Mouse (Mus musculus) liver, adult 2 months (tissue): ENCODE measurements at regions not wholly inside any gene's neighbourhood (a gene's known extent, or its start where the extent isn't known, plus 50 kb on each side); places are given as distances from the start of the nearest gene placed in this dataset.

Experiments
- DNase-seq: peaks from one replicate; pipeline ENCODE4 v3.0.0-alpha.2; 2011; ENCODE audit warnings: low read depth, low spot score; ENCODE audit errors: extremely low read depth
- H3K27ac ChIP-seq: fragments of 200-500 bp; replicated peaks from 2 replicates; pipeline ENCODE4 v1.5.1; 2012; ENCODE audit warnings: low read depth, mild to moderate bottlenecking, control low read depth, inconsistent platforms, low read length; ENCODE audit not compliant: insufficient read depth
- H3K27me3 ChIP-seq: fragments of 200-500 bp; 2 replicates; pipeline ENCODE4 v1.6.1; 2012; ENCODE audit warnings: mild to moderate bottlenecking, moderate library complexity, low read length, inconsistent platforms; ENCODE audit not compliant: control insufficient read depth, insufficient read depth
- H3K36me3 ChIP-seq: fragments of 200-500 bp; 2 replicates; pipeline ENCODE4 v1.6.1; 2012; ENCODE audit warnings: low read length, inconsistent platforms; ENCODE audit not compliant: control insufficient read depth, insufficient read depth
- H3K4me1 ChIP-seq: fragments of 200-500 bp; 2 replicates; pipeline ENCODE4 v1.6.1; 2011; ENCODE audit warnings: low read length; ENCODE audit not compliant: control insufficient read depth, insufficient read depth
- H3K4me3 ChIP-seq: fragments of 200-500 bp; 2 replicates; pipeline ENCODE4 v1.5.1; 2011; ENCODE audit warnings: low read depth, mild to moderate bottlenecking, control low read depth, low read length, moderate library complexity; ENCODE audit not compliant: insufficient read depth
- H3K79me2 ChIP-seq: fragments of 200-500 bp; 2 replicates; pipeline ENCODE4 v1.6.1; 2012; ENCODE audit warnings: inconsistent platforms, mild to moderate bottlenecking, low read length, moderate library complexity; ENCODE audit not compliant: control insufficient read depth, insufficient read depth
- H3K9ac ChIP-seq: fragments of 200-500 bp; 2 replicates; pipeline ENCODE4 v1.6.1; 2012; ENCODE audit warnings: low read depth, mild to moderate bottlenecking, control low read depth, inconsistent platforms, low read length
- CTCF ChIP-seq: fragments of 200-500 bp; IDR thresholded peaks from 2 replicates; pipeline ENCODE4 v1.5.1; 2011; ENCODE audit warnings: low read depth, low read length, control low read depth
- POLR2A ChIP-seq: fragments of 200-500 bp; IDR thresholded peaks from 2 replicates; pipeline ENCODE4 v1.6.1; 2011; ENCODE audit warnings: low read length, control low read depth; ENCODE audit not compliant: insufficient read depth; ENCODE audit errors: extremely low read depth
- WGBS: fragments of 180-500 bp; shearing (Covaris S2); methylation state at CpG from one replicate; pipeline ENCODE4 v1.1.7; 2018; 5-methylcytosine and 5-hydroxymethylcytosine counted together

DNA sequence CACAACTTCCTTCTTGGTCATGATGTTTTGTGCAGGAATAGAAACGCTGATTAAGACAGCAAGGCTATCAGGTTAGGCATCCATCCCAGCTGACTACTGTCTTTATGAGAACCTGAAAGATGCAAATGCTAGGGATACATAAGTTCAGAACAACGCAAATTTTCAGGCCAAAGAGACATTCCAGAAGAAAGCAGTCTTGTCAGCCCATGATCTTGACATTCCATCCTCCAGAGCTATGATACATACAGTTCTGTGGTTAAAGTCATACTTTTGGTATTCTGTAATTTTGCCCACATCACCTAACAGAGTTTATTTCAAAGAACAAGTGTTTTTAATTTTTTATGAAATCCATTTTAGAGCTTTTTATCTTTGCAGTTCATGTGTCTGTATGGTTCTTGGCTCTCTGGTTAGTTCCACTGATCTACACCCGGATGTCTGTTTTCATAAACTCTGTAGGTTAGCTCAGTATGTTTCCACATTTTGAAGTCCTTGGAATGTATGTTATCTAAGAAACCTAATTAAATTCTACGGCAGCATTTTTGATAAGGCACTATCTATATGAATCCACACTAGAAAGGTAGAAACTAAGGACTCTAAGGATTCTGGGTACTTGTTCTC, 88.5 kb upstream of the Kcna4 start:
- Histone ChIP-seq H3K36me3 (no peaks in the 10 kb centered on the region), H3K79me2 (no peaks in the 10 kb centered on the region), H3K9ac (no peak overlapping the region), H3K27ac (no peak overlapping the region), H3K4me3 (no peak overlapping the region), H3K4me1 (no peaks in the 10 kb centered on the region), H3K27me3 (no peaks in the 10 kb centered on the region)
- WGBS, result 73% methylated on average over 4 of the region's 4 CpGs
- no peak for DNase-seq
- TF ChIP-seq CTCF (no peak), POLR2A (no peak)

DNA sequence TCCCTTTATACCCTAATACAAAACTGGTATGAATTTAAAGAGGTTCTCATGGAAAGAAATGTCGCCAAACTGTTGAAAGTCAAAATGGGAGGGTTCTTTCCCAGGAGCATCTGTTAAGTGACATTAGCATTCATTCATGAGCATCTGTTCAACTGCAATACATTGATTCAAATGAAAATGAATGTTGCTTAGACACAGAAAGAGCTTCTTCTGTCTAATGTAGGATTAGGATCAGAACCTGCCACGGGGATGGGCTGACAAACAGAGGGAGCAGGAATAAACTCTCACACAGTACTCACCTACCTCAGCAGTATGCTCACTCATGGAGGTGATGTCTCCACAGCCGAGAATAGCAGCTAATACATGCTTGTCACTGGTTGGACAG, 88.0 kb upstream of the Kcna4 start:
- H3K4me3 ChIP-seq, result no peak overlapping the region
- WGBS, result 59% methylated on average over 3 of the region's 3 CpGs
- H3K27ac ChIP-seq, result no peak overlapping the region
- no peaks in the 10 kb centered on the region for H3K36me3 ChIP-seq
- H3K4me1 ChIP-seq, result no peaks in the 10 kb centered on the region
- H3K9ac ChIP-seq, result no peak overlapping the region
- no peaks in the 10 kb centered on the region for H3K27me3 ChIP-seq
- H3K79me2 ChIP-seq, result no peaks in the 10 kb centered on the region
- no peak for DNase-seq
- no peak for TF ChIP-seq CTCF
- TF ChIP-seq POLR2A, result no peak

DNA sequence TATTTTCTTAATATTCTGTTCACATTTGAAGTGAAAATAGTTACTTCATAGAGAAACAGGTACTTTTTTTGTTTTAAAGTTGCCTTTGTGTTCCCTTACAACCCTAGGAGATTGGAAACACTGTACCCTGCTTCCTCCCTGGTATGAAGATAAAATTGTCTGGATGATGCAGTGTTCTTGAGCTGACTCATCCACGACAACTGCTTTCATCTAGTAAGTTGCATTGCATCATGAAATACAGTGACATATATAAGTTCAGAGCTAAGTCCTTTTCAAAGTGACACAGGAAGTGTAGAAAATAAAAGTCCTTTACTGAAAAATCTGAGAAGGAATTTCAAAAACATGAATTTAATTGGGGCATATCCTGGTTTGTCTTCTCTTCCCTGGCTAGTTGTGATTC, 68.9 kb upstream of the Kcna4 start:
- Histone ChIP-seq H3K79me2 (no peaks in the 10 kb centered on the region), H3K9ac (no peak overlapping the region), H3K27ac (no peak overlapping the region), H3K4me1 (no peaks in the 10 kb centered on the region), H3K4me3 (no peak overlapping the region), H3K36me3 (no peaks in the 10 kb centered on the region), H3K27me3 (no peaks in the 10 kb centered on the region)
- no peak for DNase-seq
- 50% methylated on average over 1 of the region's 1 CpGs for WGBS
- TF ChIP-seq CTCF (no peak), POLR2A (no peak)

- Histone ChIP-seq H3K9ac (no peak overlapping the region), H3K4me1 (no peaks in the 10 kb centered on the region), H3K27me3 (no peaks in the 10 kb centered on the region), H3K27ac (no peak overlapping the region), H3K4me3 (no peak overlapping the region), H3K36me3 (no peaks in the 10 kb centered on the region), H3K79me2 (no peaks in the 10 kb centered on the region)
- WGBS, result 68% methylated on average over 2 of the region's 2 CpGs
- TF ChIP-seq CTCF (no peak), POLR2A (no peak)
- DNase-seq, result no peak
Observed at GRCm38 (mm10) chr2:107224679-107225078, 65.8 kb upstream of the Kcna4 start.

DNA sequence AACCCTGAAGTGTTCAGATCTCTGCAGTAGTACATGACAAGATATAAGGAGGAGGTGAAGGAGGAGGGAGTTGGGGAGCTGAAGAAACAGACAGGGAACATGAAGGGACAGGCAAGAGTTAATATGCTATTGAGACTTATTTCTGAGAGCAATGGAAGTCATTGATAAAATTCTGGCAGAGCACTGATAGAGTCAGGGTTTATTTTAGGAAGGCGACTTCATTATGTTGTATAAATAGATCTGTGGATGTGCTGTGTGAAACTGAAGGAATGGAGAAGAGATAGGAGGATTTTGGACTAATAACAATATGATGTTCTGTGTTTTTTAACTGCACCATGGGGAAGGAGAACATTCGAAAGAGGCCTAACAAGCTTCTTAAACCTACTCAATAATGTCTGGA, 63.0 kb upstream of the Kcna4 start:
- Histone ChIP-seq H3K79me2 (no peaks in the 10 kb centered on the region), H3K36me3 (no peaks in the 10 kb centered on the region), H3K4me3 (no peak overlapping the region), H3K27me3 (no peaks in the 10 kb centered on the region), H3K27ac (no peak overlapping the region), H3K9ac (no peak overlapping the region), H3K4me1 (no peaks in the 10 kb centered on the region)
- DNase-seq, result no peak
- 66% methylated on average over 2 of the region's 2 CpGs for WGBS
- no peak for TF ChIP-seq POLR2A
- no peak for TF ChIP-seq CTCF

GRCm38 (mm10) chr2:107228287-107228686, 62.2 kb upstream of the Kcna4 start:
- no peak overlapping the region for H3K4me3 ChIP-seq
- H3K4me1 ChIP-seq, result no peaks in the 10 kb centered on the region
- no peaks in the 10 kb centered on the region for H3K36me3 ChIP-seq
- TF ChIP-seq POLR2A (no peak), CTCF (no peak)
- no peaks in the 10 kb centered on the region for H3K27me3 ChIP-seq
- WGBS, result 21% methylated on average over 1 of the region's 1 CpGs
- no peak overlapping the region for H3K27ac ChIP-seq
- no peak for DNase-seq
- H3K9ac ChIP-seq, result no peak overlapping the region
- no peaks in the 10 kb centered on the region for H3K79me2 ChIP-seq
